Mouse (Mus musculus) intestine, postnatal 0 days (tissue): Measurements from ENCODE around the gene Sh3pxd2a. TPM values are rescaled to one million over a fixed set of nuclear protein-coding genes. Genes with fewer than 3 reads are reported as not detected.

Source experiments
- ATAC-seq: fragments of 200-750 bp; cut with Nextera tagmentation; 2 replicates; pipeline ENCODE4 v1.8.0; 2017; ENCODE audit warnings: mild to moderate bottlenecking, moderate TSS enrichment, moderate library complexity
- H3K27ac ChIP-seq: fragments of 300-500 bp; sonication (generic); 2 replicates; pipeline ENCODE4 v1.5.1; 2014; ENCODE audit warnings: mild to moderate bottlenecking, low read depth, low read length, moderate library complexity
- H3K27me3 ChIP-seq: fragments of 300-500 bp; sonication (generic); replicated peaks from 2 replicates; pipeline ENCODE4 v1.6.1; 2014; ENCODE audit warnings: low read length, mixed read lengths; ENCODE audit not compliant: control insufficient read depth, insufficient read depth
- H3K36me3 ChIP-seq: fragments of 300-500 bp; sonication (generic); 2 replicates; pipeline ENCODE4 v1.6.1; 2014; ENCODE audit warnings: mild to moderate bottlenecking, moderate library complexity; ENCODE audit not compliant: control insufficient read depth, insufficient read depth
- H3K4me1 ChIP-seq: fragments of 300-500 bp; sonication (generic); replicated peaks from 2 replicates; pipeline ENCODE4 v1.6.1; 2014; ENCODE audit warnings: antibody characterized with exemption, low read length, mixed read lengths; ENCODE audit not compliant: control insufficient read depth, insufficient read depth
- H3K4me2 ChIP-seq: fragments of 300-500 bp; sonication (generic); replicated peaks from 2 replicates; pipeline ENCODE4 v1.6.1; 2014; ENCODE audit warnings: low read depth, mild to moderate bottlenecking, moderate library complexity
- H3K4me3 ChIP-seq: fragments of 300-500 bp; sonication (generic); 2 replicates; pipeline ENCODE4 v1.5.1; 2014; ENCODE audit warnings: low read depth, low read length
- H3K9ac ChIP-seq: fragments of 300-500 bp; sonication (generic); 2 replicates; pipeline ENCODE4 v1.6.1; 2014; ENCODE audit warnings: mild to moderate bottlenecking, low read depth, low read length
- H3K9me3 ChIP-seq: fragments of 300-500 bp; sonication (generic); 2 replicates; pipeline ENCODE4 v1.6.1; 2016; ENCODE audit warnings: mixed run types; ENCODE audit not compliant: control insufficient read depth
- CTCF ChIP-seq: sonication (generic); IDR thresholded peaks from 2 replicates; pipeline ENCODE4 v1.5.1; 2016; ENCODE audit warnings: low read depth, mild to moderate bottlenecking, control low read depth, antibody characterized with exemption, moderate library complexity
- WGBS: fragments of 180-500 bp; shearing (Covaris S2); extraction: QIAGEN DNeasy Blood & Tissue Kit; methylation state at CpG from one replicate; pipeline ENCODE4 v1.1.7; 2014; 5-methylcytosine and 5-hydroxymethylcytosine counted together
- polyA plus RNA-seq: library from polyadenylated mRNA; unstranded; fragments of >200 nt; fragmentation: Nextera tagmentation; extraction: Ambion mirVana; gene quantifications from 2 replicates; pipeline ENCODE4 v1.2.1, GENCODE M21; 2015

Gene Sh3pxd2a
- polyA plus RNA-seq, 1 experiment from 2014 or later = 2.2 TPM

DNA sequence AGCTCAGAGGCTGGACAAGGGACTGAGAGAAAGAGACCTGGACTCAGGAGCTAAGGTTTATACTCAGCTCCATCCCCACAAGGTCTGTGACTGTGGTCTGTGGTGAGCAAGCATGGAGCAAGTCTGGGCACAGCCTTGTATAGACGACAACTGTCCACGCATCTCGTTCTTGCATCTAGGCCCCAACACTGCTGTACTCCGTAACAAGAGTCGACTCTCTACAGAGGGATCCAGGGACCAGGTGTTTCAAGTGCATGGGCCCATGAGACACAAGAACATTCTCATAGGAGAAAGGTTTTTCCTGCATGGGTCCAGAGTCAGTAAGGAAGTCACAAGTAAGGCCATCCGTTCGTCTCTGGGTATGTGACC lies 23.8 kb downstream of the Sh3pxd2a start:
- TF ChIP-seq CTCF = no peak
- Histone ChIP-seq H3K4me3 (no peak overlapping the region), H3K4me2 (no peak overlapping the region), H3K4me1 (peaks cover under 1% of the 10 kb centered on the region; the same call in 1 of the 2 replicates), H3K9me3 (no peaks in the 10 kb centered on the region), H3K36me3 (no peaks in the 10 kb centered on the region), H3K27me3 (no peaks in the 10 kb centered on the region), H3K9ac (no peak overlapping the region), H3K27ac (no peak overlapping the region)
- ATAC-seq = no peak
- 88% methylated on average over 7 of the region's 7 CpGs for whole genome bisulfite sequencing

DNA sequence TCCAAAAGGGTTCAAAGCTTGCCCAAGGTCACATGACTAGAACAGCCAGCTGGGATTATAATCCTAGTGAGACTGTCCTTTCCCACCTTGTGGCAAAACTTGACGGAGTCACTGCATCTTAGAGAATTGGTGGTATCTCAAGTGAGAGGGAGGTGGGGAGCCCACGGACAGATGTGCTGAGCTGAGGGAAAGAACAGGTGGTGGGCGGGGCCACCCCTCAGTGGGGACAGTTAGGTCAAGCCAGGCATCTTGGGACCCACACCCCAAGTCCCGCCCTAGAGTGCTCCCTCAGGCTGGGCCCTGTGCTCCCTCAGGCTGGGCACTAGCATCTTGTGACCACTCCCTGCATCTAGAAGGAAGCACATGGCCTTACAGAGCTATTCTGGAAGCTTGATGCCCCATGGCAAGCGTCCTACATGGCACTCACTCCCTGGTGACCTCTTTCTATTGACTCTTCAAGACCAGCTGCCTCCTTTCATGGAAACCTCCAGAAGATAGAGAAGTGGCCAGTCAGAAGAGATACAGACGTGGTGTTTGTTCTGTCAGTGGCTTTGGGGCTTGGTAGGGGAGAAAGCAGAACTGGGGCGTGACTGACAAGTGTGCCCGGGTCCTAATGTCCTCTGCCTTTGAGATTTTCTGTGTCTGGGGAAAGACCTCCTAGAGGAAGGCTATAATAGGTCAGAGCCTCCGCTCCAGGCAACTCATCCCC lies 24.3 kb downstream of the Sh3pxd2a start:
- H3K4me2 ChIP-seq = no peak overlapping the region
- no peaks in the 10 kb centered on the region for H3K36me3 ChIP-seq
- H3K4me3 ChIP-seq = no peak overlapping the region
- no peak for ATAC-seq
- no peak for TF ChIP-seq CTCF
- WGBS = 77% methylated on average over 9 of the region's 9 CpGs
- no peaks in the 10 kb centered on the region for H3K9me3 ChIP-seq
- no peak overlapping the region for H3K9ac ChIP-seq
- no peaks in the 10 kb centered on the region for H3K4me1 ChIP-seq
- no peak overlapping the region for H3K27ac ChIP-seq
- H3K27me3 ChIP-seq = no peaks in the 10 kb centered on the region

DNA sequence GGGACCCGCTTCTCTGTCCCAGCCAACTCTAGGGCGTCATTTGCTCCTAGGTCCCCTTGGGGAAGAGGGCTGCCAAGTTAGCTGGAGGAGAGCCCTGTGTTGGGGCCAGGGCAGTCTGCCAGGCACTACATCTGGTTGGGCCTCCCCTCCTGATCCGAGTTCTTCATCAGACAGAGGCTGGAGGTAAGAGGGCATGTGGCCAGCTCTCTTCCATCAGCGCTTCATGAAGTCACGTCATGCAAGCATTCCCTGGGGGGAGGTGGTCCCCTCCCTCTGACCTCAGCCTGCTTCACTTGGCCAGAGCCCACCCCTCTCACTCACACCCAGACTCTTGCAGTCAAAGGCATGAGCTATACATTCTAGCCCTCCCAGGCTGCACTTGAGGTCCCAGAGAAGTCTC lies 25.8 kb downstream of the Sh3pxd2a start:
- Histone ChIP-seq H3K9ac (no peak overlapping the region), H3K27me3 (no peaks in the 10 kb centered on the region), H3K36me3 (no peaks in the 10 kb centered on the region; the same call in 1 of the 2 replicates), H3K9me3 (no peaks in the 10 kb centered on the region), H3K27ac (no peak overlapping the region), H3K4me3 (no peak overlapping the region), H3K4me2 (no peak overlapping the region), H3K4me1 (no peaks in the 10 kb centered on the region)
- ATAC-seq = no peak
- 50% methylated on average over 5 of the region's 5 CpGs for WGBS
- TF ChIP-seq CTCF = no peak

DNA sequence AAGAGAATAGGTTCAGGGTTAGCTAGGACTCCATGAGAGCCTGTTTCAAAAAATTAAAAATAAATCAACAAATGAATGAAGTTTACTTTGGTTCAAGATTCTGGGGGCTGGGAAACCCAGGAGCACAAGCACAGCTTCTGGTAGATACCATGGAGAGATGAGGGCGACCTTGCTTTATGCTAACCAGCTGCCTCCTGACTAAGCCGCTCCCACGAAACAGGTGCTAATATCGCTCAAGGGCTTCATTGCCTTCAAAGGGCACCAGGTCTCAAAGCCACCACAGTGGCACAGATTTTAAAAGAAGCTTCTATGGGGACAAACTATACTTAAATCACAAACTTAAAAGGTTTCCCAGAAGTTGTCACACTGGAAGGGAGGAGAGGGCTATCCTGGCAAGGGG lies 27.2 kb downstream of the Sh3pxd2a start:
- H3K9me3 ChIP-seq = no peaks in the 10 kb centered on the region
- WGBS = 75% methylated on average over 4 of the region's 4 CpGs
- H3K27ac ChIP-seq = no peak overlapping the region

DNA sequence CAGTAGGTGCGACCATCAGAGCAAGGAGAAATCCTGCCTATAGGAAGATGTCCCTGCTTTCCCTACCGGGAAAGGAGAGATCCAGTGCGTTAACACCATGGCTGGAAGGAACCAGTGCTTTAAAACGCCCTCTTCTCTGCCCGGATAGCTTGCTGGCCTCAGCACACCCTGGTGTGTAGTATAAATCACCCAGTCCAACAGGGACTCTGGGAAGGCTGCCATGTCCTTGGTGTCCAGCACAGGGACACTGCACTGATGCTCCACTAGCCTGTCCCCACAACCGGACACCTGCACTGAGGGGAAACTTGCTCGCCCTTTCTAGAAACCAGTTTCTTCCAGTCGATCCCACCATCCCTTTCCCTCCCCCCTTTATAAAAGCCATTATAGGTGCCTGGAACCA lies 28.0 kb downstream of the Sh3pxd2a start:
- no peak overlapping the region for H3K9ac ChIP-seq
- no peak overlapping the region for H3K27ac ChIP-seq
- no peak for TF ChIP-seq CTCF
- ATAC-seq = no peak
- H3K36me3 ChIP-seq = no peaks in the 10 kb centered on the region; the same call in 1 of the 2 replicates
- H3K9me3 ChIP-seq = no peaks in the 10 kb centered on the region
- H3K4me3 ChIP-seq = no peak overlapping the region
- H3K4me2 ChIP-seq = no peak overlapping the region
- H3K4me1 ChIP-seq = 0 out of 2 replicates have a peak, but pooled peaks cover 4% of the 10 kb centered on the region
- 86% methylated on average over 8 of the region's 8 CpGs for WGBS
- no peaks in the 10 kb centered on the region for H3K27me3 ChIP-seq

More for the DNA sequence above, 27.2 kb downstream of the Sh3pxd2a start:
- H3K36me3 ChIP-seq = no peaks in the 10 kb centered on the region; the same call in 1 of the 2 replicates
- H3K9ac ChIP-seq = no peak overlapping the region
- no peak for ATAC-seq
- H3K27me3 ChIP-seq = no peaks in the 10 kb centered on the region
- no peak overlapping the region for H3K4me3 ChIP-seq
- no peak overlapping the region for H3K4me2 ChIP-seq
- TF ChIP-seq CTCF = no peak
- H3K4me1 ChIP-seq = no peaks in the 10 kb centered on the region

DNA sequence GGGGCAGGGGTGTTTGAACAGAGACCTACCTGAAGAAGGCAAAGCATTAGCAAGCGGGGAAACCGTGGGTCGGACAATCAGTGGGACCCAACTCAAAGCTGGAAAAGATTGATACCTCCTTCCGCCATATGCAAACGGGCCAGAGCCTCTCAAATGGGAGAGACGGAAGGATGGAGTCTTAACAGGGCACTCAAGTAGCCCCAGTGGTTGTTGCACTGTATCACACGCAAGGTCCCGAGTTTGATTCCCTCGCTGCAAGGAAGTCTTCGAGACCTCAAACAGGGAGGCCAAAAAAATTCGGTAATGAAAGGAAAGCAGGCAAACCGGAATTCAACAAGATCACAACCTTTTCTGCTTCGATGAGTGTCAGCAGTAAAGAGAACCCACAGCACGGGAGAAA lies 29.5 kb downstream of the Sh3pxd2a start:
- ATAC-seq = no peak
- 98% methylated on average over 14 of the region's 14 CpGs for whole genome bisulfite sequencing
- TF ChIP-seq CTCF = no peak
- Histone ChIP-seq H3K27ac (no peak overlapping the region), H3K36me3 (no peaks in the 10 kb centered on the region; the same call in 1 of the 2 replicates), H3K4me1 (0 out of 2 replicates have a peak, but pooled peaks cover 4% of the 10 kb centered on the region), H3K4me3 (no peak overlapping the region), H3K4me2 (no peak overlapping the region), H3K27me3 (no peaks in the 10 kb centered on the region), H3K9me3 (no peaks in the 10 kb centered on the region), H3K9ac (no peak overlapping the region)
